Mouse (Mus musculus): ENCODE results near the gene Tmem30c. TPM values are rescaled to one million over a fixed set of nuclear protein-coding genes. Genes with fewer than 3 reads are reported as not detected.

Gene Tmem30c
- polyA plus RNA-seq, 1 experiment, result 0.36 TPM

DNA sequence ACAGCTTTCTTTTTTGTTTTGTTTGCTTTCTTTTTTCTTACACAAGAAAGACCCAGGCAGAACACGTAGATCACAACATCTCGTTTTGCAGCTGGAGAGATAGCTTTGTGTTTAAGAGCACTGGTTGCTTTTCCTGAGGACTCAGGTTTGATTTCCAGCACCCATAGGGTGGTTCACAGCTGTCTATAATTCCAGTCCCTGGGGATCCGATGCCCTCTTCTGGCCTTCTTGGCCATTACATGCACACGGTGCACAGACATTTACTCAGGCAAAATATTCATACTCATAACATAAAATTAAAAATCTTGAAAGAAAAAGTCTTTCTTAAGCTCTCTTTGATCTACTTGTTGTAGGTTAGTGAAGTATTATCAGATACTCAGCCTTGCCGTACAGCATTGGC is 969 bp downstream of the Tmem30c start:
- Histone ChIP-seq H3K9me3 (replicated peaks; ENCODE audit: control insufficient read depth, insufficient read depth, low read length, poor library complexity, severe bottlenecking) (no peaks in the 10 kb centered on the region; the same call in 1 of the 2 replicates), H3K36me3 (ENCODE audit: control insufficient read depth, insufficient read depth, low read length, poor library complexity, severe bottlenecking) (no peaks in the 10 kb centered on the region), H3K27me3 (ENCODE audit: control insufficient read depth, insufficient read depth, low read length, poor library complexity, severe bottlenecking) (no peaks in the 10 kb centered on the region), H3K4me3 (ENCODE audit: low read depth, low read length) (no peak overlapping the region), H3K4me1 (ENCODE audit: control insufficient read depth, insufficient read depth, low read length) (no peaks in the 10 kb centered on the region), H3K9ac (ENCODE audit: low read depth, poor library complexity, severe bottlenecking) (no peak overlapping the region), H3K27ac (ENCODE audit: insufficient read depth, low read length) (no peak overlapping the region)
- TF ChIP-seq POLR2A (IDR thresholded peaks at IDR 0.05; ENCODE audit: insufficient read depth, low read length), result no peak
- TF ChIP-seq CTCF (IDR thresholded peaks at IDR 0.05; ENCODE audit: low read depth, low read length), result peak; percentile 21
- no peak for TF ChIP-seq EP300 (IDR thresholded peaks at IDR 0.05; ENCODE audit: insufficient read depth, low read depth, low read length)

DNA sequence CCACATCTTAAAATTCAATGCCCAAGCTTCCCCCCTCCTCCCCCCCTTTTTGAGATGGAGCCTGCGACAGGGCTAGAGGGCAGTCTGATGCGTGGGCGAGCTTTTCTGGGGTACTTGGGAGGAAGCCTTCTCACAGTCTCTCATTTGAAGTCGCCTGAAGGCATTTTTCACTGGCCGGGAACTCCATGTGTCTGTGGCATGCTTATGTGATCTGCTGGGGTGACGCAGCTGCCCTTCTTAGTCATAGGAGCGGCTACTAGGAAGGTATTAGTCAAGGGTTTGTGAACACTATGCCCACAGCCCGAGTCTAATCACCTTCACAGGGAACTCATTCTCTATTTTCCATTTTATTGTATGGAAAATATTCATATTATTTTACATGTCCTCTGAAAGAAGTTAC is 11.2 kb downstream of the Tmem30c start:
- no peak for TF ChIP-seq CTCF (IDR thresholded peaks at IDR 0.05; ENCODE audit: low read depth, low read length)
- no peak for TF ChIP-seq POLR2A (IDR thresholded peaks at IDR 0.05; ENCODE audit: insufficient read depth, low read length)
- TF ChIP-seq EP300 (IDR thresholded peaks at IDR 0.05; ENCODE audit: insufficient read depth, low read depth, low read length), result no peak
- H3K9me3 ChIP-seq (replicated peaks; ENCODE audit: control insufficient read depth, insufficient read depth, low read length, poor library complexity, severe bottlenecking), result peaks cover 4% of the 10 kb centered on the region; the same call in 1 of the 2 replicates
- no peaks in the 10 kb centered on the region for H3K36me3 ChIP-seq (ENCODE audit: control insufficient read depth, insufficient read depth, low read length, poor library complexity, severe bottlenecking)
- no peak overlapping the region for H3K4me3 ChIP-seq (ENCODE audit: low read depth, low read length)
- no peaks in the 10 kb centered on the region for H3K4me1 ChIP-seq (ENCODE audit: control insufficient read depth, insufficient read depth, low read length)
- H3K9ac ChIP-seq (ENCODE audit: low read depth, poor library complexity, severe bottlenecking), result no peak overlapping the region
- H3K27ac ChIP-seq (ENCODE audit: insufficient read depth, low read length), result no peak overlapping the region
- H3K27me3 ChIP-seq (ENCODE audit: control insufficient read depth, insufficient read depth, low read length, poor library complexity, severe bottlenecking), result no peaks in the 10 kb centered on the region

DNA sequence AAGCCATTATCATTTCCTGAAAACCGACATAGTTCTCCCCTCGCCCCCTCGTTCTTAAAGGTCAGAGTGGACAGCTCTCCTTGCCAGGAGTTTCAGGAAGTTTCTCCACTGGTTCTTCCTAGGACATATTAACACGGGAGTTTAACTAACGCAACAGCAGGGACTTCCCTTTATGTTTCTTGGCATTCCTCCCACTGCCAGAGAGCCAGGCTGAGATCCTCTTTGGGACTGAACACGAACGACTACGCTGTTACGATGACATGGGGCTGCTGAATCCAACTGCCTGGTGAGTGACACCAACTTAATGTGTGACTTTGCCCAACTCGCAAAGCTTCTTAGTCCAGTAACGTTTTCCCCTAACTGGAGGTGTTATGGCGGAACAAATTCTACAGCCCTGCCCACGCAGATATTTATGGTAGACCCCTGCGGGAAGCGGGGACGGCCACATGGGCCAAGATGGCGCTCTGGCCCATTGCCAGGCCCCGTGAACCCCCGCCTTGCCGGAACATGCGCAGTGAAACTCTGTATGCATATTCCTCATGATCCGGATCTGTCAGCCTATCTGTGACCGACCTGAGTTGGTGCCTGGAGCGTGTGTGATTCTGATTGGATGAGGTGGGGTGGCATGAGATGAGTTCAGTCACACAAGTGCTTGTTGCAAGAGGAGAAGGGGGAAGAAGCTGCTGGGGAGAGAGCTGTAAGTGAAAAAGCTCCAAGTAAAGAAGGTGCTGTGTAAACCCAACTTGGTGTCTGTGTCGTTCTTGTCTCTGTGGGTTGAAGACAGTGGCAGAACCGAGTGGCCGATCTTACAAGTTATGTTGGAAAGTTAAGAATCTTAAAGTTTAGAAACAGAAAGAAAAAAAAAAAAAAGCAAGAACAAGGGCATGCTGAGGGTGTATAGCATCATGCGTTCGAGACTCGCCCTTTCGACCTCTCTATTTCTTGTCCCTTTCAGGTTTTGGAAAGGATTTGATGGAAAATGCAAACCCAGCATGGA is 12.1 kb downstream of the Tmem30c start:
- H3K9ac ChIP-seq (ENCODE audit: low read depth, poor library complexity, severe bottlenecking), result no peak overlapping the region
- H3K4me3 ChIP-seq (ENCODE audit: low read depth, low read length), result peak overlapping the region; percentile 38
- TF ChIP-seq POLR2A (IDR thresholded peaks at IDR 0.05; ENCODE audit: insufficient read depth, low read length), result no peak
- no peak for TF ChIP-seq CTCF (IDR thresholded peaks at IDR 0.05; ENCODE audit: low read depth, low read length)

DNA sequence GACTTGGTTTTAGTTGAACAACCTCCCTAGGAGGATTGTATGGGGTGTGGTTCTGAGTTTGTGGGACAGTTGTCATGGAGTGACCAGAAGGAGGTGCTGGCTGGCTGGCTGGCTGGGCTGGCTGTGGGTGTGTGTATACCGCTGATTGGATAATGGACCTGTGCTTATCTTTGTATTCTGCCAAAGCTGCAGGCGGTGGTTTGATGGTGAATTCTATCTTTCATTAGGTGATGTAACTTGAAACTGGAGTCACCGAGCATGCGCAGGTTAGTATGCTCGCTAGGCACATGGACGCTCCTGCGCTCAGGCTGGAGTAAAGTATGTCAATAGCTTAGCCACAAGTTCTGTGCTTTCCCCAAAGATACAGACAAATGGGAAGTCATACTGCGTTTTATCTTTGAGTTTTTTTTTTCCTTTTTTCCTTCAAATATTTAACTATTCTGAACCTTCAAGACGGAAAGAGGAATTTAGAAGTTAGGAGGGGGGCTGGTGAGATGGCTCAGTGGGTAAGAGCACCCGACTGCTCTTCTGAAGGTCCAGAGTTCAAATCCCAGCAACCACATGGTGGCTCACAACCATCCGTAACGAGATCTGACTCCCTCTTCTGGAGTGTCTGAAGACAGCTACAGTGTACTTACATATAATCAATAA is 13.6 kb downstream of the Tmem30c start:
- peaks cover 4% of the 10 kb centered on the region; the same call in 1 of the 2 replicates for H3K9me3 ChIP-seq (replicated peaks; ENCODE audit: control insufficient read depth, insufficient read depth, low read length, poor library complexity, severe bottlenecking)
- TF ChIP-seq POLR2A (IDR thresholded peaks at IDR 0.05; ENCODE audit: insufficient read depth, low read length), result no peak
- TF ChIP-seq CTCF (IDR thresholded peaks at IDR 0.05; ENCODE audit: low read depth, low read length), result peak; percentile 20
- H3K9ac ChIP-seq (ENCODE audit: low read depth, poor library complexity, severe bottlenecking), result no peak overlapping the region
- no peaks in the 10 kb centered on the region for H3K27me3 ChIP-seq (ENCODE audit: control insufficient read depth, insufficient read depth, low read length, poor library complexity, severe bottlenecking)
- no peak overlapping the region for H3K4me3 ChIP-seq (ENCODE audit: low read depth, low read length)
- no peaks in the 10 kb centered on the region for H3K4me1 ChIP-seq (ENCODE audit: control insufficient read depth, insufficient read depth, low read length)
- no peak overlapping the region for H3K27ac ChIP-seq (ENCODE audit: insufficient read depth, low read length)
- H3K36me3 ChIP-seq (ENCODE audit: control insufficient read depth, insufficient read depth, low read length, poor library complexity, severe bottlenecking), result no peaks in the 10 kb centered on the region

More for the DNA sequence above, 12.1 kb downstream of the Tmem30c start:
- H3K4me1 ChIP-seq (ENCODE audit: control insufficient read depth, insufficient read depth, low read length), result no peaks in the 10 kb centered on the region
- no peaks in the 10 kb centered on the region for H3K27me3 ChIP-seq (ENCODE audit: control insufficient read depth, insufficient read depth, low read length, poor library complexity, severe bottlenecking)
- no peak overlapping the region for H3K27ac ChIP-seq (ENCODE audit: insufficient read depth, low read length)
- H3K9me3 ChIP-seq (replicated peaks; ENCODE audit: control insufficient read depth, insufficient read depth, low read length, poor library complexity, severe bottlenecking), result peaks cover 4% of the 10 kb centered on the region; the same call in 1 of the 2 replicates
- no peaks in the 10 kb centered on the region for H3K36me3 ChIP-seq (ENCODE audit: control insufficient read depth, insufficient read depth, low read length, poor library complexity, severe bottlenecking)

DNA sequence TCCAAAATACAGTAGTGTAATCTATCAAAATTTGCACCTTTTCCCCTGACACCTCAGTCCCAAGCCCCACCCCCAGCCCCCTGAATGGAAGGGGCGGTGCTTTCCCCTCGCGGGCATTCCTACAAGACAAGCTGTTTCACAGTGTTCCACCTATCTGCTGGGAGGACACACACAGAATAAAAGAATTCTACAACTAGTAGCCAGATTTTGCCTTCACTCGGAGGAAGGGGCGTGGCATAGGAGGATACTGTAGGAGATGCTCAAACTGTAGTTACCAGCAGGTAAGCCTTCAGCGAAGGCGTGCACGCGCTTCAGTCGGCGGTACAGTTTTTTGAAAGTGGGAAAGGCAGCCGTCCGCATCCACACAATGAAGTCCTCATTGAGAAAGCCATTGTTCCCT is 22.9 kb downstream of the Tmem30c start:
- Histone ChIP-seq H3K27ac (ENCODE audit: insufficient read depth, low read length) (no peak overlapping the region), H3K4me1 (ENCODE audit: control insufficient read depth, insufficient read depth, low read length) (no peaks in the 10 kb centered on the region), H3K9ac (ENCODE audit: low read depth, poor library complexity, severe bottlenecking) (no peak overlapping the region), H3K9me3 (replicated peaks; ENCODE audit: control insufficient read depth, insufficient read depth, low read length, poor library complexity, severe bottlenecking) (no peaks in the 10 kb centered on the region), H3K27me3 (ENCODE audit: control insufficient read depth, insufficient read depth, low read length, poor library complexity, severe bottlenecking) (no peaks in the 10 kb centered on the region; the same call in 1 of the 2 replicates), H3K36me3 (ENCODE audit: control insufficient read depth, insufficient read depth, low read length, poor library complexity, severe bottlenecking) (no peaks in the 10 kb centered on the region), H3K4me3 (ENCODE audit: low read depth, low read length) (no peak overlapping the region)
- TF ChIP-seq CTCF (IDR thresholded peaks at IDR 0.05; ENCODE audit: low read depth, low read length), result no peak
- no peak for TF ChIP-seq EP300 (IDR thresholded peaks at IDR 0.05; ENCODE audit: insufficient read depth, low read depth, low read length)
- no peak for TF ChIP-seq POLR2A (IDR thresholded peaks at IDR 0.05; ENCODE audit: insufficient read depth, low read length)

Data from ES-Bruce4 (cell line).